Mouse (Mus musculus): Measurements from ENCODE around the gene Atf1.
"Not testable (repeated sequence)": the region's sequence is repeated elsewhere in the genome, so short reads cannot be mapped to it uniquely, and the experiment has no call there.

Atf1 gene

GRCm38 (mm10) chr15:100304019-100304991 is 76.7 kb downstream of the Atf1 start, which contains the start of gene Mettl7a1:
Mettl7a1 (plus strand) TSS chr15:100304140.
- peak; percentile 53 to 80 for DNase-seq (ENCODE audit: low spot score in 2 of 2)

DNA sequence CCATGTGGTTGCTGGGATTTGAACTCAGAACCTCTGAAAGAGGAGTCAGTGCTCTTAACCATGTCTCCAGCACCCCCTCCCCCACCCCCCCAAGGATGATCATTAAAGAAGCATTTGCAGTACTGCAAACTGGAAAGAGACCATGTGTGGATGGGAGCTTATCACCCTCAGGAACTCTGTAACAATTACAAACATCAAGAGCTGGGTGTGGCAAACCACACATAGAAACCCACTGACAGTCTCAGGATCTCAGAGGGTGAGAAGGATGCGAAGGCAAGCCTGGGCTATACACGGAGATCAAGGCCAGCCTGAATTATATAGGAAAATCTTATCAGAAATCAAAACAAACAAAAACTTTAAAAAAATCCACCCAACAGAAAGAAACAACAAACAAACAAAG is 78.6 kb downstream of the Atf1 start:
- DNase-seq (ENCODE audit: low spot score in 2 of 2): no peak

GRCm38 (mm10) chr15:100307438-100308096 is 79.9 kb downstream of the Atf1 start:
- not testable (repeated sequence) for DNase-seq (ENCODE audit: low spot score in 2 of 2)

Data from left cerebral cortex, adult 9 months (tissue).